Mouse (Mus musculus) MEL (cell line): ENCODE results near the gene Limch1.

Source experiments
- CHD2 ChIP-seq: IDR thresholded peaks from 2 replicates; pipeline ENCODE4 v1.6.1; 2011; ENCODE audit warnings: low read length, improper control_type of control experiment
- CTCF ChIP-seq, 3 experiments: IDR thresholded peaks in 2 of 3; conservative IDR thresholded peaks in 1 of 3; 2 replicates each; pipeline ENCODE4 v1.5.1; 2011 to 2012; ENCODE audit warnings: low read length in 3 of 3, low read depth in 2 of 3, mild to moderate bottlenecking in 2 of 3, improper control_type of control experiment in 1 of 3, inconsistent platforms in 1 of 3, mixed read lengths in 1 of 3, moderate library complexity in 1 of 3; ENCODE audit not compliant: control insufficient read depth in 1 of 3, insufficient read depth in 1 of 3, poor library complexity in 1 of 3, severe bottlenecking in 1 of 3
- EP300 ChIP-seq, 2 experiments: IDR thresholded peaks; 2 replicates each; pipeline ENCODE4 v1.6.1; 2011; ENCODE audit warnings: improper control_type of control experiment in 2 of 2, low read length in 2 of 2, low read depth in 1 of 2, mild to moderate bottlenecking in 1 of 2
- GATA1 ChIP-seq: IDR thresholded peaks from 2 replicates; pipeline ENCODE4 v1.6.1; 2011; ENCODE audit warnings: low read depth, low read length, improper control_type of control experiment
- MAZ ChIP-seq: IDR thresholded peaks from 2 replicates; pipeline ENCODE4 v1.6.1; 2012; ENCODE audit warnings: low read depth, mild to moderate bottlenecking, inconsistent platforms, low read length, improper control_type of control experiment
- POLR2A ChIP-seq, 2 experiments: IDR thresholded peaks; 2 replicates each; pipeline ENCODE4 v1.6.1; 2011 to 2012; ENCODE audit warnings: low read length in 2 of 2, mild to moderate bottlenecking in 2 of 2, control low read depth in 1 of 2, improper control_type of control experiment in 1 of 2, low read depth in 1 of 2, moderate library complexity in 1 of 2; ENCODE audit not compliant: control insufficient read depth in 1 of 2, insufficient read depth in 1 of 2, poor library complexity in 1 of 2
- RAD21 ChIP-seq: IDR thresholded peaks from 2 replicates; pipeline ENCODE4 v1.6.1; 2011; ENCODE audit warnings: mild to moderate bottlenecking, low read depth, low read length, improper control_type of control experiment
- TCF12 ChIP-seq: IDR thresholded peaks from 2 replicates; pipeline ENCODE4 v1.6.1; 2014; ENCODE audit warnings: low read depth, mild to moderate bottlenecking, inconsistent platforms, low read length, improper control_type of control experiment, moderate library complexity
- USF1 ChIP-seq: IDR thresholded peaks from 2 replicates; pipeline ENCODE4 v1.6.1; 2014; ENCODE audit warnings: low read depth, mild to moderate bottlenecking, inconsistent platforms, low read length, improper control_type of control experiment, moderate library complexity
- USF2 ChIP-seq, 2 experiments: IDR thresholded peaks; 2 replicates each; pipeline ENCODE4 v1.6.1; 2011 to 2012; ENCODE audit warnings: improper control_type of control experiment in 2 of 2, low read length in 2 of 2, borderline replicate concordance in 1 of 2, inconsistent platforms in 1 of 2, low read depth in 1 of 2, mild to moderate bottlenecking in 1 of 2; ENCODE audit not compliant: insufficient read depth in 1 of 2
- ZC3H11A ChIP-seq: IDR thresholded peaks from 2 replicates; pipeline ENCODE4 v1.6.1; 2012; ENCODE audit warnings: low read depth, mild to moderate bottlenecking, inconsistent platforms, low read length, improper control_type of control experiment

DNA sequence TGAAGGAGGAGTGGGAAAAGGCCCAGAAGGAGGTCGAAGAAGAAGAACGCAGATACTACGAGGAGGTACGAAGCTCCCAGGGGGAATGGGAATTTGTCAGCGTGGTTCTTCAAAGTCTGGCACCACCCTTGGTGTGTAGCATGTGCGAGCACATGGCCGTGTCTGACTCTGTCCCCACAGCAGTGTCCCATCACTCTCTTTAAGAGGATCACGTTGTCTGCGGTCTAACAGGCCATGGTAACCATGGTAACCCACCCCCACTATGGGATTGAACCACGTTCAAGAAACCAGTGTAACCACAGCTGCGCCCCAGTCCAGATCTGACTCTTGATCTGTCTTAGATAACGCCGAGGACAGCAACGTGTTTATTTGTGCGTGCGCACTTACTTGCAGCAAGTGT lies 283.2 kb downstream of the Limch1 start:
- no peak for TF ChIP-seq CTCF (IDR thresholded peaks at IDR 0.05 in 2 of 3, conservative IDR thresholded peaks at IDR 0.05 in 1 of 3; ENCODE audit: control insufficient read depth in 1 of 3, insufficient read depth in 1 of 3, low read depth in 2 of 3, low read length in 3 of 3, poor library complexity in 1 of 3, severe bottlenecking in 1 of 3)
- TF ChIP-seq USF2 (IDR thresholded peaks at IDR 0.05; ENCODE audit: borderline replicate concordance in 1 of 2, insufficient read depth in 1 of 2, low read depth in 1 of 2, low read length in 2 of 2) = no peak
- no peak for TF ChIP-seq POLR2A (IDR thresholded peaks at IDR 0.05; ENCODE audit: control insufficient read depth in 1 of 2, insufficient read depth in 1 of 2, low read depth in 1 of 2, low read length in 2 of 2, poor library complexity in 1 of 2)
- TF ChIP-seq ZC3H11A = no peak
- no peak for TF ChIP-seq TCF12
- TF ChIP-seq EP300 (IDR thresholded peaks at IDR 0.05; ENCODE audit: low read depth in 1 of 2, low read length in 2 of 2) = no peak
- TF ChIP-seq CHD2 = no peak
- TF ChIP-seq MAZ = no peak
- TF ChIP-seq GATA1 = no peak
- TF ChIP-seq USF1 = no peak
- no peak for TF ChIP-seq RAD21
